Mouse (Mus musculus) v-Abl transformed pro-B cells (cell line): Measurements from ENCODE around the gene Arhgef5.

Experiments used
- in situ Hi-C, 2 experiments: fragments of 400-800 bp; cut with MboI; formaldehyde crosslinking; loops; one replicate each; pipeline ENCODE4 v1.15.1; 2025; ENCODE audit not compliant: unreplicated experiment in 2 of 2

The Arhgef5 gene

DNA sequence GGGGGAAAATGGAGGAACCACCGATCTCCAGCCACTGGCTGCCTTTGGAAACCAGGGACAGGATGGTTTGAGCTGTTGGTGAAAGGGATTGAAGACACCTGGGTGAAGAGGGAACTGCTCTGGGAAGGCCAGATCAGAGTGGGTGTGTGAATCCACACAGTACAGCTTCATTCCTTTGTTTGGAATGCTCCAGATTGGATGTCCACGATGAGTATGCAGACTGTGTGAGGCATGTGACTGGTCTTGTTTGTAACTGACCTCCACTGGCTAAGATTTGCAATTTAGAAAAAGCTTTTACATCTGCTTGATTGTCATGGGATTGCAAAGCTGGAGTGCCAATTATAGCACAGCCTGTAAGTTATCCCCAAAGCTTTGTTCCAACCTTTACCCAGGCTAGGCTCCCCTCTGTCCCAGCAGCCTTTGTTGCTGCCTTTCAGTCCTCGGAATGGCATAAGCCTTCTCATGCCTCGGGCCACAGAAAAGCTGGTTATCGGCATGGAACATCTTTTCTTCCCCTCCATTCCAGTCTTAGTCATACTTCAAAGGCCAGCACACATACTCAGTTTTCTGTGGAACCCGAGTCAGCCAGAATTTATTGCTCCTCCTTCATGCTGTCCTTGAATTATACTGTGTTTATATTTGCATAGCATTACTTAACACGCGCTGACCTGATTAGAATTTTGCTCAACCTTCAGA, 47.7 kb downstream of the Arhgef5 start:
- in situ Hi-C loops = no loop called here

DNA sequence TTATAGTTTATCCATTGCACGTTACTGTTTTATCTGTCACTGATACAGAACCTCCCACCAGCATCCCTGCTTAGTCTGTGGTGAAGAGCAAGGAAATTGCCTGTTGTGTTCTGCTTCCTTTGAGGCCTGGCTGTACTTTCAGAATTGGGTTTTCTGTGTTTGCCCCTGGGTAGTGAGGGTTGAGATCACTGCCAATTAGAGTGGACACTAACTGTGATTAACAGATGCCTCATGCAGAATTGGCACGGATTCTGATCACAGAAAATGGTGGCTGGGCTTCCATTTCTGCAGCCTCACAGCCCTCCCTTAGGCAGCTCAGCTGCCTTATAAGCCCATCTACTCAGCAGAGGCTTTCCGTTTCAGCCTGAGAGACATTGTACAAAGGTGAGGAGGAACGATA, 68.1 kb downstream of the Arhgef5 start:
- in situ Hi-C loops = no loop called here

DNA sequence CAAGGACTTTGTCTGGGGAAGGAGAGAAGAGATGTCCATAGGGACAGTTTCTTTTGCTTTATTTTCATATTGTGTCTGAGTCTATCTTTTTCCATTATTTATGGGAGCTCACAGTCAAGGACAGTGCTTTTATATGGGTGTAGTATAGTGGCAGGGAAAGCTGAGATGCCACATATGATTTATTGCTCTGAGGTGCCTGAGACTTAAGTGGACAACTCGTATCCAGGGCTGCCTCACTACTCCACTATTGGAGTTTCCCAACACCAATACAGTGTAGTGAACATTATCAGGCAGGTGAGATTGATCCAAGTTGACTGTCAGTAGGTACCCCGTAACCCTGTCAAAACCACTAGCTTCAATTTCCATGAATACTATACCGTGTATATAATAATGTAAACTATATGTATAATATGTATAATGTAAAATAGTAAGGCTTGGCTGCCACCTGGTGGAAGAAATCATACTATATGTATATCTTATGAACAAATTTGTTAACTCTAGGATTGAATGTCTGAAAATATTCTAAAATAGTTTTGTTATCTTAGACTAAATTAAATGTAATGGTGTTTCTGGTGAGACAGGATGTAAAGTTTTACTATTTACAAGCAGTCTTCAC, 70.3 kb downstream of the Arhgef5 start:
- in situ Hi-C loops = no loop called here

DNA sequence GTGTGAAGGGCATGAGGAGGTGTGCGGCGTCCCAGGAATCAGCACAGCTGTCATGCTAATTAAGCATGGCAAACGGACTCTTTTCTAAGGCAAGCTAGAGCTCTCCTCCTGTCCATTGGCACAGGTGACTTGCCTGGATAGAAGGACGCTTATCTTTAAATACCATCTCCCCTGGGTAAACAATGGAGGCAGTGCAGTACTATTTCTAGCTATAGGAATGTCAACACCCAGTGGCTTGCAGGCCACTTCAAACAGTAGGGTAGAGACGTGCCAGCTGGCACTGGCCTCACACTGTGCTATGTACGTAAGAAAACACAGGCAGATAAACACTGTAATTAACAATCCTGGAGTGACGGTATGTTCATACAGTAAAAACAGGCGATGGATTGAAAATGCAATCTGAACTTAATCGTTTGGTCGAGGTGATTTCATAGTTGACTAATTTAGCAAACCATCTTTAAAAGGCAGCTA, 72.1 kb downstream of the Arhgef5 start:
- in situ Hi-C loops = no loop called here

DNA sequence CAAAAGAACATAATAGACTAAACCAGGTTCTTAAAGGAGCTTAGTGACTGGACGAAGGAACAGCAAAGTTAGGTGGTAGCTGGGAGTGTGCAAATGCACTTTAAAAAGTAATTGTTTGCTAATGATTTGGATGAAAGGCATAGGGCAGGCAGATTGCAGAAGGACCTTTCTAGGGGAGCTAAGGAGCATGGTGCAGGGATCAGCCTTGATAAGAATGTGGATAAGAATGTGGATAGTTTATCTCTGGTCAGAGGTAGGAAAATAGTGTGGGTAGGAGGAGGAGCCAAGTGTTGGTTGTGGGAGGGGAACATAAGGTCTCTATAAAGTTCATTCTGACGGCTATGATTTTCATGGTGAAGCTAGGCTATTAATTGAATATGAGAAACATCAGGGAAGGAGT, 73.4 kb downstream of the Arhgef5 start:
- in situ Hi-C loops = no loop called here
